Mouse (Mus musculus) spleen, postnatal 10 days (tissue): ENCODE measurements around the gene Vps54.
"Not testable (repeated sequence)": the region's sequence is repeated elsewhere in the genome, so short reads cannot be mapped to it uniquely, and the experiment has no call there.

Source experiments
- DNase-seq, 2 experiments: peaks; one replicate each; pipeline ENCODE4 v3.0.0; 2021 to 2022; ENCODE audit warnings: low spot score in 2 of 2

The Vps54 gene

DNA sequence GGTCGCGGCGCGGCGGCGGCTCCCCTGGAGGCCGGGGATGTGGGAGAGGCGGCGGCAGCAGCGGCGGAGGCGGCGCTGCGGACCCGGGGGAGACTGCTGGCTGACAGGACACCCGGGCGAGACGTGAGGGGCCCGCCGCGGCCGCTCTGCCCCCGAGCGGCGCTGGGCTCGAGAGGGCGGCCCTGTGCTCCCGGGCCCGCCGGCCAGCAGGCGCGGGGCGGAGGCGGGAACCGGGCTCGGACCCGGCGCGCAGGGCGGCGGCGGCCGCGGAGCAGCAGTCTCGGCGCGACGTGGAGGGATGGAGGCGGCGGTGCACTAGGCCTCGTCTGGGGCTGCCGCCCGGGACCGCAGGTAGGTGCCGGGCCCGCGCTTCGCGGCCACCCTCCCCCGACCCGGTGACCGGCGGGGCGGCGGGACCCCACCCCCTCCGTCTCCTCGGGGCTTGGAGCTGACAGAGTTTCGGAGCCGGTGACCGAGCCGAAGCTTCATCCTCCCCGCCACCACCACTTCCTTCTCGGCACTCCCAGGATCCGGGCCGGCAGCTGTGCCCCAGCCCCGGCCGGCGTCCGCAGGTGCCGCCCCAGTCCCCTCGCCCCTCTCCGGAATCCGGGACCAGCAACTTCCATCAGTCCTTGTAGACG is at the start of gene Vps54:
TSS of gene Vps54 (plus strand) at position 261 of the 641 bp plus-strand sequence.
- DNase-seq, result peak; percentile 74 to 81

DNA sequence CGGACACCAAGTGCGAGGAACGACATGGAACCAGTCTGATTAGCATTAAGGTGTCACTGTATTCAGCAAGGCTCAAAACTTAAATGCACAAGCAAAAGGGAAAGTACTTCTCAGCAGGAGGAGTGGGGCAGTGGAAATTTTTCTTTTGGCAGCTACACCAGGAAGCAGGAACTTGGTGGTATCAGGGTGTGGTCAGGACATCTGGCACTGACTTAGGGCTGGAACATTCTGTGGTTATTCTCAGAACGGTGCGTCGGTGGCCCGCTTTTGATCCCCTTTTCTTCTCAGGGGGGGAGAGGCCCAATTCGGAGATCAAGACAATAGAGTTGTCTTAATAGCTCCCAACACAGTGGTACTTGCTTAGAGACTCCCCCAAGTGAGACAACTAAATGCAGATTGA is 47.3 kb upstream of the Vps54 start:
- not testable (repeated sequence) for DNase-seq

DNA sequence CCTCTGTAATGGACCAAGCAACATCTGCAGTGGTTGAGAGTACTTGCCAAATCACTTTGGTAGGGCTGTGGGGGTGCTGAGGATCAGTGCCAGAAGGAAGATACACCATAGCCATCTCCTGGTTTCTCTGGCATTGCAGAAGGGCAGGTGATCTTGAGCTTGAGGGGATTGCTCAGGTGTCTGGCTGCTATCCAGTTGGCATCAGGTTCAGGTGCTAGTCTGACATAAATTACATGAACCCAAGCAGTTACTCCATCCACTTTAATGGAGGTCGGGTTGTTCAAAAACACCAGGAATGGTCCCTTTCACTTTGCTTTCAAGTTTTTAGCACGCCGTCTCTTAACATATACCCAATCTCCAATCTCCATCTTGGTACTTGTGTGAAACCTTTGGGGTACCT is 44.2 kb upstream of the Vps54 start:
- no peak for DNase-seq

- DNase-seq, result no peak
Measured at GRCm38 (mm10) chr11:21209046-21209445, 30.0 kb upstream of the Vps54 start.

DNA sequence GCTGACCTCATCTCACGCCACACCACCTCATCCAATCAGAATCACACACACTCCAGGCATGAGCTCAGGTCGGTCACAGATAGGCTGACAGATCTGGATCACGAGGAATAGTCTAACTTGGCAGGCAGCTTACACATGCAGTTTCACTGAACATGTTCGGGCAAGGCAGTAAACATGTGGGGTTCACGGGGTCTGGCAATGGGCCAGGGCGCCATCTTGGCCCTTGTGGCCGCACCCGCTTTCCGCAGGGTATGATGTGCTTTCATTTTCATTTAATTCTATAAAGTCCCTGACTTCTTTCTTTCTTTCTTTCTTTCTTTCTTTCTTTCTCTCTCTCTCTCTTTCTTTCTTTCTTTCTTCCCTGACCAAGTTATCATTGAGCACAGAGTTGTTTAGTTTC is 29.4 kb upstream of the Vps54 start:
- DNase-seq, result not testable (repeated sequence)

GRCm38 (mm10) chr11:21217419-21217818 is 21.7 kb upstream of the Vps54 start:
- DNase-seq, result peak in 1 of 2 experiments; percentile 50

GRCm38 (mm10) chr11:21219281-21219680 is 19.8 kb upstream of the Vps54 start:
- no peak for DNase-seq

- no peak for DNase-seq
Measured at GRCm38 (mm10) chr11:21219851-21220587, 19.1 kb upstream of the Vps54 start.

GRCm38 (mm10) chr11:21220754-21221153 is 18.3 kb upstream of the Vps54 start:
- no peak for DNase-seq

GRCm38 (mm10) chr11:21221396-21221795 is 17.7 kb upstream of the Vps54 start:
- DNase-seq, result no peak

GRCm38 (mm10) chr11:21222606-21223207 is 16.4 kb upstream of the Vps54 start:
- no peak for DNase-seq

DNA sequence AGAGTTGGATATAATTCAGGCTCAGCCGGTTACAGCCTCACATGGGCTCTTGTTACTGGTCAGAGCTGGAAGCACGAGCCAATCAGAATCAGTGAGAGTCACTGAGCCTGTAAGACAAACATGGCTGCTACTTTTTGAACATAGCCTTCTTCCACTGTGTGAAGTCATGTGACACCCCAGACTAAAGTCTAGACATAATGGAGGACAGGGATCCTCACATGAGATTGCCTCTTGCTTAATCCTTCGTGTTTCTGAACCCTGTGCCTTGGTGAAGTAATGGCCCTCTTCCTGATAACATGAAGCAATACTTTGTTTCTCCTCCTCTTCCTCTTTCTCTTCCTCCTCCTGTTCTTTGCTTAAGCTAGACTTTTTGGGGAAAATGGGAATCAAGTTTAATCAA is 15.5 kb upstream of the Vps54 start:
- no peak for DNase-seq

- DNase-seq, result no peak
Measured at GRCm38 (mm10) chr11:21224041-21224440, 15.0 kb upstream of the Vps54 start.

GRCm38 (mm10) chr11:21224446-21224845 is 14.6 kb upstream of the Vps54 start:
- no peak for DNase-seq

DNA sequence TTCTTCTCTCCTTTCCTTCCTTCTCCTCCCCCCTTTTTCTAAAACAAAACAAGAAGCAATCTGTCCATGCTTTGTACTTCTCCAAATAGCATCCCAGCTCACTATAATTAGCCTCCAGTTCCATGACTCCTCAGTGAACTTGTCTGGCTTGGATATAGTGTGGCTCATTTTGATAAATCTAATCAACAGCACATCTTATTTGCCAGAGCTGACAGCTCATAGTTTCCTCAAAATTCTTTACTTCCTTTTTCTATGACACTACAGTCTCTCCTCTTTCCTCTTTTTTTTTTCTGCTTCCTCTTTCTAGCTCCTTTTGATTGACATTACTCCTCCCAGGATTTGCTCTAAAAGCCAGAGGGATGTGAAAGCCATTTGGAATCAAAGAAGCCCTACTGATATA is 14.1 kb upstream of the Vps54 start:
- no peak for DNase-seq

- no peak for DNase-seq
Measured at GRCm38 (mm10) chr11:21235381-21235780, 3.7 kb upstream of the Vps54 start.

DNA sequence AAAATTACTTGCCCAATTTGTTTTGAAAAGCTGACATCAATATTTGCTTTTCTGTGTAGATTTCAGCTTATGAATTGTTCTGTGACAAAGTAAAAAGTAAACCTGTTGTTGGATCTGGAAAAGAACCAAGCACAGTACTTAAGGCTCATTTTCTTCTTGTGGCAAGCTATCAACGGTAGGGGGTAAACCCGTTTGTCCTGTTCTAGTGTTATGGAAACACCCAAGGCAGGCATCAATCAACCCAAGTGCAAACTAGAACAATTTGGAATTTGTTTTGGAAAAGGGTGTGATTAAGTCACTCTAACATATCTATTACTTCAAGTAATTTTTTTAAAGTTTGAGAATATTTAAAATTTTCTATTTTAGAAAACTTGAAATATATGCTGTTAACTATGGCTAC is 3.3 kb upstream of the Vps54 start:
- no peak for DNase-seq

GRCm38 (mm10) chr11:21236996-21237395 is 2.1 kb upstream of the Vps54 start:
- DNase-seq, result no peak

- no peak for DNase-seq
Measured at GRCm38 (mm10) chr11:21237474-21238278, 1.4 kb upstream of the Vps54 start.

- DNase-seq, result peak in 1 of 2 experiments; percentile 68
Measured at GRCm38 (mm10) chr11:21238279-21239020, 631 bp upstream of the Vps54 start.

DNA sequence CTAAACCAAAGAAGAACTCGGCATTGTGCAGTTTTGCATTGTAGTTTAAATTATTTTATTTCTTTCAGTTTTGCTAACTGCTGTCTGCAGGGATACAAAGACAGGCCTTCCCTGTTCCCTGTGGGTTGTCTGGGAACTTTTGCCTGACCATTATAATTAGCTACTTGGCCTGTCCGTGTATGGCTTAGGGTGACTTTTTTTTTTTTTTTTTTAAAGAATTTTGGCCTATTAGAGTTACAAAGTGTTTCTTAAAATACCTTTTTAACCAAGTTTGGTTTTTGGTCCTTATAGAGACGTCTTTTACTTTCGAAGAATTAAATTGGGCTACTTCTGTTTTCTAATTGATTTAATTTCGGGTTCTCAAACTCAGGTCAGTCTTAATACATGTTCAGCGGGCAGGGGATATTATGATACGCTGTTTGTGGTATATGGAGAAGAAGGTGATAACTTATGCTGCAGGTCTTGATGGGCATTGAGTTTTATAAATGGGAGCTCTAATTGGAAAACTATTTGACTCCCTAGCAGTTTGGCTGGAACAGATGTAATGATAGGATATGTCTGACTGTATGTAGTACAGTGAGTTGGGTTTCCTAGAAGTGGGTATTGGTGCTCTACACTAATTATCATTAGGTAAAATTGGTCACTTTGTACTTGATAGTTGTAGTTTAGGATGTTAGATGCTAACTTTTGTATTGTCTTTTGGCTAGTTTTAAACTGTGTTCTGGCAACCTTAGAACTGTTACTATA is 855 bp downstream of the Vps54 start:
- DNase-seq, result no peak
